Mouse (Mus musculus) kidney, embryonic 16.5 days (tissue): ENCODE data around the gene Nos1ap. TPM values are rescaled to one million over a fixed set of nuclear protein-coding genes. Genes with fewer than 3 reads are reported as not detected.
A peak's percentile ranks its signal among the peaks of the same experiment; 100 is the strongest.

Experiments used
- ATAC-seq: fragments of 200-750 bp; cut with Nextera tagmentation; 2 replicates; pipeline ENCODE4 v1.8.0; 2017; ENCODE audit warnings: moderate TSS enrichment; ENCODE audit not compliant: low FRiP score, low TSS enrichment
- H3K27ac ChIP-seq: fragments of 300-500 bp; sonication (generic); 2 replicates; pipeline ENCODE4 v1.5.1; 2014; ENCODE audit warnings: low read length
- H3K27me3 ChIP-seq: fragments of 300-500 bp; sonication (generic); 2 replicates; pipeline ENCODE4 v1.6.1; 2014; ENCODE audit warnings: low read length, control low read depth, mixed read lengths; ENCODE audit not compliant: insufficient read depth
- H3K36me3 ChIP-seq: fragments of 300-500 bp; sonication (generic); 2 replicates; pipeline ENCODE4 v1.6.1; 2014; ENCODE audit warnings: low read length, control low read depth, mixed read lengths; ENCODE audit not compliant: insufficient read depth
- H3K4me1 ChIP-seq: fragments of 300-500 bp; sonication (generic); 2 replicates; pipeline ENCODE4 v1.6.1; 2014; ENCODE audit warnings: low read length, control low read depth, mixed read lengths; ENCODE audit not compliant: insufficient read depth
- H3K4me2 ChIP-seq: fragments of 300-500 bp; sonication (generic); replicated peaks from 2 replicates; pipeline ENCODE4 v1.6.1; 2014; ENCODE audit warnings: low read depth, low read length
- H3K4me3 ChIP-seq: fragments of 300-500 bp; sonication (generic); 2 replicates; pipeline ENCODE4 v1.5.1; 2014; ENCODE audit warnings: mild to moderate bottlenecking, low read length
- H3K9ac ChIP-seq: fragments of 300-500 bp; sonication (generic); replicated peaks from 2 replicates; pipeline ENCODE4 v1.6.1; 2014; ENCODE audit warnings: low read length
- H3K9me3 ChIP-seq: fragments of 300-500 bp; sonication (generic); 2 replicates; pipeline ENCODE4 v1.6.1; 2016; ENCODE audit warnings: low read length, control low read depth
- WGBS: fragments of 180-500 bp; shearing (Covaris S2); extraction: QIAGEN DNeasy Blood & Tissue Kit; methylation state at CpG from one replicate; pipeline ENCODE4 v1.1.7; 2014; 5-methylcytosine and 5-hydroxymethylcytosine counted together
- polyA plus RNA-seq: library from polyadenylated mRNA; unstranded; fragments of >200 nt; fragmentation: Nextera tagmentation; extraction: Ambion mirVana; gene quantifications from 2 replicates; pipeline ENCODE4 v1.2.1, GENCODE M21; 2015

Gene Nos1ap
- polyA plus RNA-seq, 1 experiment from 2014 or later: 18.0 TPM

GRCm38 (mm10) chr1:170499891-170500290 lies 89.8 kb downstream of the Nos1ap start:
- no peaks in the 10 kb centered on the region for H3K36me3 ChIP-seq
- H3K9me3 ChIP-seq: no peaks in the 10 kb centered on the region
- WGBS: 41% methylated on average over 6 of the region's 6 CpGs
- peak; percentile 52; the same call in 1 of the 2 replicates for ATAC-seq
- H3K4me2 ChIP-seq: no peak overlapping the region
- H3K9ac ChIP-seq: no peak overlapping the region
- H3K27me3 ChIP-seq: no peaks in the 10 kb centered on the region
- H3K27ac ChIP-seq: no peak overlapping the region
- no peak overlapping the region for H3K4me3 ChIP-seq
- peaks cover 23% of the 10 kb centered on the region for H3K4me1 ChIP-seq

- H3K27ac ChIP-seq: no peak overlapping the region
- H3K4me2 ChIP-seq: no peak overlapping the region
- H3K36me3 ChIP-seq: no peaks in the 10 kb centered on the region
- H3K4me3 ChIP-seq: no peak overlapping the region
- ATAC-seq: no peak
- no peak overlapping the region for H3K9ac ChIP-seq
- H3K27me3 ChIP-seq: no peaks in the 10 kb centered on the region
- no peaks in the 10 kb centered on the region for H3K9me3 ChIP-seq
- WGBS: 59% methylated on average over 4 of the region's 4 CpGs
- H3K4me1 ChIP-seq: peaks cover 23% of the 10 kb centered on the region
Measured at GRCm38 (mm10) chr1:170499466-170499865, 90.2 kb downstream of the Nos1ap start.

- H3K9ac ChIP-seq: no peak overlapping the region
- no peak overlapping the region for H3K4me3 ChIP-seq
- H3K27ac ChIP-seq: no peak overlapping the region
- no peaks in the 10 kb centered on the region for H3K27me3 ChIP-seq
- H3K36me3 ChIP-seq: no peaks in the 10 kb centered on the region
- H3K4me1 ChIP-seq: peaks cover 23% of the 10 kb centered on the region
- H3K4me2 ChIP-seq: no peak overlapping the region
- no peak for ATAC-seq
- 40% methylated on average over 4 of the region's 4 CpGs for WGBS
- H3K9me3 ChIP-seq: no peaks in the 10 kb centered on the region
Measured at GRCm38 (mm10) chr1:170498645-170499044, 91.0 kb downstream of the Nos1ap start.

- 86% methylated on average over 8 of the region's 8 CpGs for WGBS
- Histone ChIP-seq H3K4me2 (no peak overlapping the region), H3K27me3 (no peaks in the 10 kb centered on the region), H3K9ac (no peak overlapping the region), H3K27ac (no peak overlapping the region), H3K4me3 (no peak overlapping the region), H3K36me3 (no peaks in the 10 kb centered on the region), H3K9me3 (no peaks in the 10 kb centered on the region), H3K4me1 (peaks cover 9% of the 10 kb centered on the region)
- no peak for ATAC-seq
Measured at GRCm38 (mm10) chr1:170496221-170496620, 93.4 kb downstream of the Nos1ap start.

GRCm38 (mm10) chr1:170495538-170496183 lies 94.0 kb downstream of the Nos1ap start:
- peaks cover 9% of the 10 kb centered on the region for H3K4me1 ChIP-seq
- no peak overlapping the region for H3K4me3 ChIP-seq
- no peak for ATAC-seq
- H3K27me3 ChIP-seq: no peaks in the 10 kb centered on the region
- no peak overlapping the region for H3K9ac ChIP-seq
- H3K27ac ChIP-seq: no peak overlapping the region
- 50% methylated on average over 13 of the region's 13 CpGs for WGBS
- H3K36me3 ChIP-seq: no peaks in the 10 kb centered on the region
- no peak overlapping the region for H3K4me2 ChIP-seq
- no peaks in the 10 kb centered on the region for H3K9me3 ChIP-seq

- no peaks in the 10 kb centered on the region for H3K36me3 ChIP-seq
- 63% methylated on average over 2 of the region's 2 CpGs for WGBS
- ATAC-seq: no peak
- no peak overlapping the region for H3K27ac ChIP-seq
- H3K9ac ChIP-seq: no peak overlapping the region
- no peak overlapping the region for H3K4me2 ChIP-seq
- no peaks in the 10 kb centered on the region for H3K27me3 ChIP-seq
- peaks cover 4% of the 10 kb centered on the region; the same call in 1 of the 2 replicates for H3K4me1 ChIP-seq
- H3K4me3 ChIP-seq: no peak overlapping the region
- no peaks in the 10 kb centered on the region for H3K9me3 ChIP-seq
Measured at GRCm38 (mm10) chr1:170492527-170492926, 97.1 kb downstream of the Nos1ap start.

- Histone ChIP-seq H3K27ac (no peak overlapping the region), H3K27me3 (no peaks in the 10 kb centered on the region), H3K9ac (no peak overlapping the region), H3K4me3 (no peak overlapping the region), H3K36me3 (no peaks in the 10 kb centered on the region), H3K4me1 (peaks cover 4% of the 10 kb centered on the region; the same call in 1 of the 2 replicates), H3K4me2 (no peak overlapping the region), H3K9me3 (no peaks in the 10 kb centered on the region)
- no peak for ATAC-seq
- WGBS: 85% methylated on average over 4 of the region's 4 CpGs
Measured at GRCm38 (mm10) chr1:170492027-170492426, 97.6 kb downstream of the Nos1ap start.

GRCm38 (mm10) chr1:170489936-170490335 lies 99.7 kb downstream of the Nos1ap start:
- no peak for ATAC-seq
- H3K27me3 ChIP-seq: no peaks in the 10 kb centered on the region
- WGBS: 86% methylated on average over 7 of the region's 7 CpGs
- no peaks in the 10 kb centered on the region for H3K9me3 ChIP-seq
- no peak overlapping the region for H3K27ac ChIP-seq
- H3K4me2 ChIP-seq: no peak overlapping the region
- H3K4me1 ChIP-seq: peaks cover 4% of the 10 kb centered on the region; the same call in 1 of the 2 replicates
- H3K9ac ChIP-seq: no peak overlapping the region
- no peaks in the 10 kb centered on the region for H3K36me3 ChIP-seq
- H3K4me3 ChIP-seq: no peak overlapping the region

GRCm38 (mm10) chr1:170489450-170489849 lies 100.2 kb downstream of the Nos1ap start:
- H3K9me3 ChIP-seq: no peaks in the 10 kb centered on the region
- no peak overlapping the region for H3K27ac ChIP-seq
- H3K4me3 ChIP-seq: no peak overlapping the region
- H3K9ac ChIP-seq: no peak overlapping the region
- no peaks in the 10 kb centered on the region for H3K27me3 ChIP-seq
- WGBS: 86% methylated on average over 6 of the region's 6 CpGs
- no peaks in the 10 kb centered on the region for H3K36me3 ChIP-seq
- H3K4me2 ChIP-seq: no peak overlapping the region
- no peak for ATAC-seq
- H3K4me1 ChIP-seq: peaks cover 4% of the 10 kb centered on the region; the same call in 1 of the 2 replicates

- no peak overlapping the region for H3K9ac ChIP-seq
- H3K27me3 ChIP-seq: no peaks in the 10 kb centered on the region
- no peak overlapping the region for H3K27ac ChIP-seq
- 34% methylated on average over 4 of the region's 4 CpGs for whole genome bisulfite sequencing
- no peak for ATAC-seq
- no peak overlapping the region for H3K4me2 ChIP-seq
- no peaks in the 10 kb centered on the region for H3K36me3 ChIP-seq
- no peak overlapping the region for H3K4me3 ChIP-seq
- no peaks in the 10 kb centered on the region for H3K9me3 ChIP-seq
- peaks cover 21% of the 10 kb centered on the region for H3K4me1 ChIP-seq
Measured at GRCm38 (mm10) chr1:170485119-170485518, 104.5 kb downstream of the Nos1ap start.
